Mouse (Mus musculus): ENCODE data around the gene Myom3. TPM values are rescaled to one million over a fixed set of nuclear protein-coding genes. Genes with fewer than 3 reads are reported as not detected.

Gene Myom3
- polyA plus RNA-seq, 1 experiment from 2014 or later, result 0.11 TPM

DNA sequence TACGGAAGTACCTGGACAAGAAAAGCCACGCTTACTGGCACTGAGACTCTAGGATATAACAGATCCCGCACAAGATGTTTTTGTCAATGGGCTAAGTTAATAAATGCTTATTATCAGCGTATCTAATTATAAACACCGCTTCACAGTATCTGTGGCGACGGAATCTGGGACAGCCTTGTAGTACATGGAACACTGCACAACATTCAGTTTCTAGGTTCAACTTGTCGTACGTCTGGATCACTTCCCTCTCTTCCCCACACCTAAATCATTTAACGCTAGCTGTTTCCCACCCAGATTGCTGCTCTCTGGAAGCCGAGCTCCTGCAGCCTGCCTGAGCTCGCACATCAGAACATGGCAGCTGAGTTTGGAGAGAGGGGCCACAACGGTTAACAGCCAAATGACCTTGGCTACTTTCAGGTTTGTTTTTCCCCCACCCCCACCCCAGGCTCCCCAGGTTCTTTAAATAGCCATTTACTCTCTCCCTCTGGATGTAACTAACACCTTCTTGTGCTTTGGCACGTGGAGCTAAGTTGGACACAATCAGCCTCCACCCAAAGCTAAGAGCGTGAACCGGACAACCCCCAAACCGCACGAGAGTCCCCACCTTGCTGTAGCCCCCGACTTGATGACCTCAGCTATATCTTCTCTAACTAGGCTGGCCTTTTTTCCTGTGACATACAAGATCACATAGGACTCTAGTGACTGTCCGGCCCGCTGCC, 79.9 kb downstream of the Myom3 start:
- H3K9ac ChIP-seq, result no peak overlapping the region
- peaks cover 6% of the 10 kb centered on the region; the same call in 1 of the 2 replicates for H3K27me3 ChIP-seq (replicated peaks)
- no peak overlapping the region for H3K4me3 ChIP-seq
- no peaks in the 10 kb centered on the region for H3K4me1 ChIP-seq
- H3K27ac ChIP-seq, result no peak overlapping the region
- no peaks in the 10 kb centered on the region for H3K36me3 ChIP-seq
- WGBS (ENCODE audit: insufficient replicate concordance), result 78% methylated on average over 21 of the region's 21 CpGs
- no peak overlapping the region for H3K4me2 ChIP-seq
- no peak for ATAC-seq
- H3K9me3 ChIP-seq (replicated peaks), result no peaks in the 10 kb centered on the region

DNA sequence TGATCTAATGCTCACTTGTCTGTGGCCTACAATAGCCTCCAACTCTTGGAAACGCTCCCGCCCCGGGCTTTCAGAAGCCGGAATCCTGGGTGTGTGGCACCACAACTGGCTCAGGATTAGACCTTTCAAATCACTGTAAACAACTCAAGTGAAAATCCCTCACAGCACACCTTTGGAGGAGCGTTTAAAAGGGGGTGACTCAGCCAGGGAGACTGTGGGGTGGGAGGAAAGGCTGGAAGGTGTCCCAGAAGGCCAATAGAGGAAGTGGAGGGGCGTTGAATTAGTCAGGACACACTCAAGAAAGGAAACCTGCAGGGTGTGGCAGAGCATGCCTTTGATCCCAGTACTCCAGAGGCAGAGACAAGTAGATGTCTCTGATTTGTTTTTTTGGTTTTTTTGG, 84.9 kb downstream of the Myom3 start:
- no peak overlapping the region for H3K9ac ChIP-seq
- H3K9me3 ChIP-seq (replicated peaks), result no peaks in the 10 kb centered on the region
- no peaks in the 10 kb centered on the region for H3K27me3 ChIP-seq (replicated peaks)
- ATAC-seq, result no peak
- no peak overlapping the region for H3K4me3 ChIP-seq
- peaks cover 13% of the 10 kb centered on the region; the same call in 1 of the 2 replicates for H3K4me1 ChIP-seq
- H3K36me3 ChIP-seq, result no peaks in the 10 kb centered on the region
- H3K4me2 ChIP-seq, result no peak overlapping the region
- 64% methylated on average over 6 of the region's 6 CpGs for WGBS (ENCODE audit: insufficient replicate concordance)
- no peak overlapping the region for H3K27ac ChIP-seq

DNA sequence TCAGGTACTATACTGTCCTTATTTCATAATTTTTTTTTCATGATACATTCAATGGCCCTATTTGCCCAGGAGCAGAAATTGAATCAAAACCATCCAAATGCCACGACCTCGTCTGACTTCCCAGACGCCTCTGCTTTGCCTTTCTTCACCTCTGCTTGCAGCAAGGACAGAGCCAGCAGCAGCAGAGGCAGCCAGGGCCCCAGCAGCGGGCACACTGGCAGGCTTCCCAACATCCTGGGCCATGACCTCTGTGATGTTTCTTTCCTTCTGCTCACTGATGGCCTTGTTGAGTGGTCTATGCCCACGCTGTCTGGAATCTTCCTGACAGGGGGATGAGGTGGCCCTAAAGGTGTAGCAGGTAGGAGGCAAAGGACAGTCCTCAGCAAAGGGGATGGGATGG, 88.1 kb downstream of the Myom3 start:
- Histone ChIP-seq H3K27ac (no peak overlapping the region), H3K9ac (no peak overlapping the region)
- WGBS (ENCODE audit: insufficient replicate concordance), result 64% methylated on average over 5 of the region's 5 CpGs

GRCm38 (mm10) chr4:135850411-135851095, 91.0 kb downstream of the Myom3 start:
- peak overlapping the region; percentile 61 for H3K4me2 ChIP-seq
- ATAC-seq, result no peak
- H3K4me3 ChIP-seq, result no peak overlapping the region
- peaks cover 72% of the 10 kb centered on the region for H3K4me1 ChIP-seq
- peak overlapping the region; percentile 98 for H3K27ac ChIP-seq
- 54% methylated on average over 13 of the region's 13 CpGs for WGBS (ENCODE audit: insufficient replicate concordance)
- no peaks in the 10 kb centered on the region for H3K36me3 ChIP-seq
- no peaks in the 10 kb centered on the region for H3K27me3 ChIP-seq (replicated peaks)
- H3K9me3 ChIP-seq (replicated peaks), result no peaks in the 10 kb centered on the region
- peak overlapping the region; percentile 62 for H3K9ac ChIP-seq

More for the DNA sequence above, 88.1 kb downstream of the Myom3 start:
- H3K4me3 ChIP-seq, result no peak overlapping the region
- H3K4me1 ChIP-seq, result peaks cover 43% of the 10 kb centered on the region
- H3K27me3 ChIP-seq (replicated peaks), result no peaks in the 10 kb centered on the region
- H3K4me2 ChIP-seq, result no peak overlapping the region
- no peaks in the 10 kb centered on the region for H3K36me3 ChIP-seq
- no peaks in the 10 kb centered on the region for H3K9me3 ChIP-seq (replicated peaks)
- no peak for ATAC-seq

GRCm38 (mm10) chr4:135851942-135852341, 92.4 kb downstream of the Myom3 start:
- Histone ChIP-seq H3K9me3 (replicated peaks) (no peaks in the 10 kb centered on the region), H3K9ac (peak overlapping the region; percentile 62), H3K4me2 (peak overlapping the region; percentile 61), H3K36me3 (no peaks in the 10 kb centered on the region), H3K4me3 (0 out of 2 replicates have a peak overlapping the region, but pooled peaks have one; percentile 4), H3K27me3 (replicated peaks) (no peaks in the 10 kb centered on the region), H3K4me1 (peaks cover 63% of the 10 kb centered on the region), H3K27ac (peak overlapping the region; percentile 98)
- peak; percentile 75 for ATAC-seq
- 44% methylated on average over 9 of the region's 9 CpGs for WGBS (ENCODE audit: insufficient replicate concordance)

GRCm38 (mm10) chr4:135853987-135854546, 94.6 kb downstream of the Myom3 start:
- no peak for ATAC-seq

GRCm38 (mm10) chr4:135854630-135855029, 95.1 kb downstream of the Myom3 start:
- H3K9ac ChIP-seq, result peak overlapping the region; percentile 97
- peak overlapping the region; percentile 96 for H3K4me3 ChIP-seq
- peaks cover 81% of the 10 kb centered on the region for H3K4me1 ChIP-seq
- no peaks in the 10 kb centered on the region for H3K9me3 ChIP-seq (replicated peaks)
- 71% methylated on average over 11 of the region's 11 CpGs for WGBS (ENCODE audit: insufficient replicate concordance)
- H3K4me2 ChIP-seq, result peak overlapping the region; percentile 77
- peak overlapping the region; percentile 98 for H3K27ac ChIP-seq
- H3K36me3 ChIP-seq, result peaks cover 10% of the 10 kb centered on the region
- no peaks in the 10 kb centered on the region for H3K27me3 ChIP-seq (replicated peaks)
- no peak for ATAC-seq

More at GRCm38 (mm10) chr4:135853987-135854546, 94.6 kb downstream of the Myom3 start:
- H3K9me3 ChIP-seq (replicated peaks), result no peaks in the 10 kb centered on the region
- no peaks in the 10 kb centered on the region for H3K27me3 ChIP-seq (replicated peaks)
- H3K36me3 ChIP-seq, result peaks cover 5% of the 10 kb centered on the region
- H3K9ac ChIP-seq, result peak overlapping the region; percentile 97; the same call in 1 of the 2 replicates
- H3K4me3 ChIP-seq, result no peak overlapping the region
- H3K4me1 ChIP-seq, result peaks cover 75% of the 10 kb centered on the region
- H3K4me2 ChIP-seq, result peak overlapping the region; percentile 77
- H3K27ac ChIP-seq, result peak overlapping the region; percentile 98
- WGBS (ENCODE audit: insufficient replicate concordance), result 85% methylated on average over 14 of the region's 14 CpGs

- Histone ChIP-seq H3K4me3 (peak overlapping the region; percentile 96), H3K27me3 (replicated peaks) (no peaks in the 10 kb centered on the region), H3K9ac (peak overlapping the region; percentile 97), H3K4me1 (peaks cover 81% of the 10 kb centered on the region), H3K4me2 (peak overlapping the region; percentile 77), H3K9me3 (replicated peaks) (no peaks in the 10 kb centered on the region), H3K27ac (peak overlapping the region; percentile 98), H3K36me3 (peaks cover 15% of the 10 kb centered on the region)
- WGBS (ENCODE audit: insufficient replicate concordance), result 9% methylated on average over 6 of the region's 6 CpGs
- ATAC-seq, result no peak
These were observed 95.6 kb downstream of the Myom3 start for GRCm38 (mm10) chr4:135855080-135855479.

DNA sequence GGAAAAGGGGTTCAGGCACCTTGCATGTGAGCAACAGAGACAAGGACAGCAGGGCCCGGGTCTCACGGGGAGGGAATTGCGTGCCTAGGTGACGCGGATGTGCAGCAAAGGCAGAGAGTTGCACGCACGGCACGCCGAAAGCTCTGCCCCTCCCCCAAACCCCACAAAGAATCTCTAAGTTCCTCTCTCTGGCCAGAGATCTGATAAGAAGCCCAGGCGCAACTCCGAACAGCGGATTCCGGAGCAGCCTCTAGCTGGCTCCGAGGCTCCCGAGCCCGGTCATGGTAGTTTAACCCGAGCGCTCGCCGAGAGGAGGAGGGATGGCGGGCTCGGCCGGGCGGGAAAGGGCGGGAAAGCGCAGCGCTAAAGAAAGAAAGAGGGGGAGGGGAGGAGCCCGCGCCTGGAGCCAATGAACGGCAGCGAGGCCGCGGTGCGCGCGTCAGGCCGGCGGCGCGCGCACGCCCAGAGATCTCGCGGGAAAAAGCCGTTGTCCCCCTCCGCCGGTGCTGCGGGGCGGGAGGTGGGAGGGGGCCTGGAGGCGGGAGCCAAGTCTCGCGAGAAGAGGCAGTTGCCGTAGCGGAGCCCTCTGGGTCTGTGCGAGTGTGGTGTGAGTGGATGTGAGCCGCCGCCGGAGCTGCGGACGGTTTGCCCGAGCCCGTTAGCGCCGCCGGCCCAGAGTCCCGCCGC, 96.2 kb downstream of the Myom3 start, which contains the start of gene Srsf10:
Gene Srsf10, plus strand, starts transcription at position 212 of the 687 bp plus-strand sequence.
- Histone ChIP-seq H3K36me3 (peaks cover 21% of the 10 kb centered on the region), H3K4me2 (peak within 1 kb of the TSS; percentile 77), H3K4me1 (peaks cover 81% of the 10 kb centered on the region), H3K27me3 (replicated peaks) (no peaks in the 10 kb centered on the region), H3K27ac (peak within 1 kb of the TSS; percentile 98), H3K9ac (peak within 1 kb of the TSS; percentile 97), H3K9me3 (replicated peaks) (no peaks in the 10 kb centered on the region), H3K4me3 (peak within 1 kb of the TSS; percentile 96)
- ATAC-seq, result peak; percentile 85
- WGBS (ENCODE audit: insufficient replicate concordance), result 1% methylated on average over 60 of the region's 67 CpGs

- Histone ChIP-seq H3K4me3 (peak overlapping the region; percentile 96), H3K27ac (peak overlapping the region; percentile 98), H3K4me2 (peak overlapping the region; percentile 77), H3K4me1 (peaks cover 77% of the 10 kb centered on the region), H3K27me3 (replicated peaks) (no peaks in the 10 kb centered on the region), H3K36me3 (peaks cover 26% of the 10 kb centered on the region), H3K9me3 (replicated peaks) (no peaks in the 10 kb centered on the region), H3K9ac (peak overlapping the region; percentile 97)
- peak; percentile 71 for ATAC-seq
- WGBS (ENCODE audit: insufficient replicate concordance), result under 1% methylated on average over 91 of the region's 91 CpGs
These were observed 96.9 kb downstream of the Myom3 start for GRCm38 (mm10) chr4:135856223-135857091.
